Mouse (Mus musculus) liver, embryonic 14.5 days (tissue): ENCODE results near the gene Col9a1. TPM values are rescaled to one million over a fixed set of nuclear protein-coding genes. Genes with fewer than 3 reads are reported as not detected.

Experiments used
- ATAC-seq: fragments of 200-750 bp; cut with Nextera tagmentation; 2 replicates; pipeline ENCODE4 v1.8.0; 2017; ENCODE audit warnings: moderate number of reproducible peaks, mild to moderate bottlenecking, moderate library complexity; ENCODE audit not compliant: insufficient read depth
- DNase-seq, 3 experiments: peaks; one replicate each; pipeline ENCODE4 v3.0.0-alpha.2; 2012 to 2013; ENCODE audit warnings: low read depth in 3 of 3, low spot score in 3 of 3
- H3K27ac ChIP-seq: fragments of 300-500 bp; sonication (generic); 2 replicates; pipeline ENCODE4 v1.5.1; 2014; ENCODE audit warnings: moderate library complexity, mild to moderate bottlenecking, control low read depth, inconsistent platforms
- H3K27me3 ChIP-seq: fragments of 300-500 bp; sonication (generic); 2 replicates; pipeline ENCODE4 v1.6.1; 2014; ENCODE audit warnings: mild to moderate bottlenecking, low read length, moderate library complexity; ENCODE audit not compliant: control insufficient read depth, insufficient read depth
- H3K36me3 ChIP-seq: fragments of 300-500 bp; sonication (generic); replicated peaks from 2 replicates; pipeline ENCODE4 v1.6.1; 2014; ENCODE audit warnings: low read depth; ENCODE audit not compliant: control insufficient read depth, insufficient read depth
- H3K4me1 ChIP-seq, 2 experiments: fragments of 200-500 bp in 1 of 2; fragments of 300-500 bp in 1 of 2; sonication (generic) in 1 of 2; replicated peaks; 2 replicates each; pipeline ENCODE4 v1.6.1; 2012 to 2014; ENCODE audit warnings: antibody characterized with exemption in 1 of 2, inconsistent platforms in 1 of 2, low read length in 1 of 2; ENCODE audit not compliant: control insufficient read depth in 2 of 2, insufficient read depth in 2 of 2
- H3K4me2 ChIP-seq: fragments of 300-500 bp; sonication (generic); 2 replicates; pipeline ENCODE4 v1.6.1; 2014; ENCODE audit warnings: low read depth, mild to moderate bottlenecking, control low read depth, moderate library complexity
- H3K4me3 ChIP-seq, 2 experiments: fragments of 200-500 bp in 1 of 2; fragments of 300-500 bp in 1 of 2; sonication (generic) in 1 of 2; 2 replicates each; pipeline ENCODE4 v1.5.1; 2012 to 2014; ENCODE audit warnings: low read depth in 2 of 2, low read length in 2 of 2, mild to moderate bottlenecking in 2 of 2, control low read depth in 1 of 2, inconsistent platforms in 1 of 2, moderate library complexity in 1 of 2; ENCODE audit not compliant: insufficient read depth in 1 of 2
- H3K9ac ChIP-seq: fragments of 300-500 bp; sonication (generic); replicated peaks from 2 replicates; pipeline ENCODE4 v1.6.1; 2014; ENCODE audit warnings: mild to moderate bottlenecking, control low read depth, moderate library complexity
- H3K9me3 ChIP-seq: fragments of 300-500 bp; sonication (generic); 2 replicates; pipeline ENCODE4 v1.6.1; 2016; ENCODE audit warnings: low read length, mixed read lengths; ENCODE audit not compliant: control insufficient read depth
- CTCF ChIP-seq: IDR thresholded peaks from 2 replicates; pipeline ENCODE4 v1.5.1; 2016; ENCODE audit warnings: antibody characterized with exemption, low read depth, control low read depth
- EP300 ChIP-seq: IDR thresholded peaks from 2 replicates; pipeline ENCODE4 v1.6.1; 2016; ENCODE audit warnings: antibody characterized with exemption, low read depth
- WGBS: fragments of 180-500 bp; shearing (Covaris S2); extraction: QIAGEN DNeasy Blood & Tissue Kit; methylation state at CpG from one replicate; pipeline ENCODE4 v1.1.7; 2014; ENCODE audit not compliant: insufficient replicate concordance; 5-methylcytosine and 5-hydroxymethylcytosine counted together
- polyA plus RNA-seq, 2 experiments: library from polyadenylated mRNA; depleted of rRNA in 1 of 2; stranded (reverse) in 1 of 2; unstranded in 1 of 2; fragments of >200 nt; fragmentation: Nextera tagmentation in 1 of 2; extraction: Ambion mirVana in 1 of 2; gene quantifications; 2 replicates each; pipeline versions ENCODE4 v1.2.1 to v1.2.3; 2012 to 2014

Gene Col9a1
- polyA plus RNA-seq, 2 experiments: 0.04 to 0.13 TPM

DNA sequence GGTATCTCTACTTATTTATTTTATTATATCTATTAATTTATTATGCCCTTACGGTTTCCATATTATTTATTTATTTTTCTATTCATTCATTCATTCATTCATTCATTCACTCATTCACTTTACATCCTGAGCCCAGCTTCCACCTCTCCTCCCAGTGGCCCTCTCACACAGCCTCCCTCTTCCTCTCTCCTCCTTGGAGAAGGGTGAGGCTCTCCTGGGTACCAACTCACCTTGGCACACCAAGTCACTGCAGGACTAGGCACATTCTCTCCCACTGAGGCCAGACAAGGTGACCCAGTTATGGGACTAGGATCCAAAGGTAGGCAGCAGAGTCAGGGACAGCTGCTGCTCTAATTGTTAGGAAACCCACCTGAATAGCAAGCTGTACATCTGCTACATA lies 5.5 kb upstream of the Col9a1 start:
- DNase-seq (no peak), ATAC-seq (no peak)
- no peaks in the 10 kb centered on the region for H3K36me3 ChIP-seq
- H3K4me2 ChIP-seq: no peak overlapping the region
- no peaks in the 10 kb centered on the region for H3K9me3 ChIP-seq
- TF ChIP-seq CTCF (no peak), EP300 (no peak)
- H3K9ac ChIP-seq: no peak overlapping the region
- no peak overlapping the region for H3K27ac ChIP-seq
- H3K4me3 ChIP-seq: no peak overlapping the region
- H3K4me1 ChIP-seq: no peaks in the 10 kb centered on the region
- WGBS: 48% methylated on average over 1 of the region's 1 CpGs
- no peaks in the 10 kb centered on the region for H3K27me3 ChIP-seq

GRCm38 (mm10) chr1:24172656-24173055 lies 4.8 kb upstream of the Col9a1 start:
- Histone ChIP-seq H3K27me3 (no peaks in the 10 kb centered on the region), H3K27ac (no peak overlapping the region), H3K9me3 (no peaks in the 10 kb centered on the region), H3K4me3 (no peak overlapping the region), H3K9ac (no peak overlapping the region), H3K36me3 (no peaks in the 10 kb centered on the region), H3K4me2 (no peak overlapping the region), H3K4me1 (no peaks in the 10 kb centered on the region)
- no peak for TF ChIP-seq EP300
- TF ChIP-seq CTCF: no peak
- ATAC-seq (no peak), DNase-seq (no peak)
- 52% methylated on average over 3 of the region's 3 CpGs for WGBS

GRCm38 (mm10) chr1:24175761-24176160 lies 1.6 kb upstream of the Col9a1 start:
- no peak overlapping the region for H3K27ac ChIP-seq
- no peak for DNase-seq
- H3K4me2 ChIP-seq: no peak overlapping the region
- no peak for TF ChIP-seq EP300
- no peak for TF ChIP-seq CTCF
- 51% methylated on average over 3 of the region's 3 CpGs for WGBS
- no peaks in the 10 kb centered on the region for H3K4me1 ChIP-seq
- H3K9ac ChIP-seq: no peak overlapping the region
- no peak for ATAC-seq
- no peak overlapping the region for H3K4me3 ChIP-seq
- H3K27me3 ChIP-seq: no peaks in the 10 kb centered on the region
- H3K9me3 ChIP-seq: no peaks in the 10 kb centered on the region
- no peaks in the 10 kb centered on the region for H3K36me3 ChIP-seq

GRCm38 (mm10) chr1:24179856-24180255 lies 2.4 kb downstream of the Col9a1 start:
- TF ChIP-seq EP300 (no peak), CTCF (no peak)
- H3K4me2 ChIP-seq: no peak overlapping the region
- WGBS: 67% methylated on average over 2 of the region's 2 CpGs
- no peak overlapping the region for H3K27ac ChIP-seq
- H3K9me3 ChIP-seq: no peaks in the 10 kb centered on the region
- H3K4me1 ChIP-seq: no peaks in the 10 kb centered on the region
- H3K27me3 ChIP-seq: no peaks in the 10 kb centered on the region
- H3K4me3 ChIP-seq: no peak overlapping the region
- H3K36me3 ChIP-seq: no peaks in the 10 kb centered on the region
- ATAC-seq: no peak
- no peak overlapping the region for H3K9ac ChIP-seq
- DNase-seq: no peak

DNA sequence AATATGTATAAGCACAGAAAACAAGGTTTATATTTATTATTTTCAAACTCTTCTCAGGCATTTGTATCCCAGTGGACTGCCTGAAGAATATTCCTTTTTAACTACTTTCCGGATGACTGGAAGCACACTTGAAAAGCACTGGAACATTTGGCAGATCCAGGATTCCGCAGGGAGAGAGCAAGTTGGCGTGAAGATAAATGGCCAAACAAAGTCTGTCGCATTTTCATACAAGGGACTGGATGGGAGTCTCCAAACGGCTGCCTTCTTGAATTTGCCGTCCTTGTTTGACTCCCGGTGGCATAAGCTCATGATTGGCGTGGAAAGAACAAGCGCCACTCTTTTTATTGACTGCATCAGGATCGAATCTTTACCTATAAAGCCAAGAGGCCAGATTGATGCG lies 7.6 kb downstream of the Col9a1 start:
- H3K36me3 ChIP-seq: no peaks in the 10 kb centered on the region
- no peak overlapping the region for H3K4me3 ChIP-seq
- no peak overlapping the region for H3K27ac ChIP-seq
- TF ChIP-seq EP300: no peak
- no peak overlapping the region for H3K4me2 ChIP-seq
- H3K4me1 ChIP-seq: no peaks in the 10 kb centered on the region
- WGBS: 65% methylated on average over 11 of the region's 11 CpGs
- no peaks in the 10 kb centered on the region for H3K27me3 ChIP-seq
- H3K9ac ChIP-seq: no peak overlapping the region
- DNase-seq (no peak), ATAC-seq (no peak)
- H3K9me3 ChIP-seq: no peaks in the 10 kb centered on the region

DNA sequence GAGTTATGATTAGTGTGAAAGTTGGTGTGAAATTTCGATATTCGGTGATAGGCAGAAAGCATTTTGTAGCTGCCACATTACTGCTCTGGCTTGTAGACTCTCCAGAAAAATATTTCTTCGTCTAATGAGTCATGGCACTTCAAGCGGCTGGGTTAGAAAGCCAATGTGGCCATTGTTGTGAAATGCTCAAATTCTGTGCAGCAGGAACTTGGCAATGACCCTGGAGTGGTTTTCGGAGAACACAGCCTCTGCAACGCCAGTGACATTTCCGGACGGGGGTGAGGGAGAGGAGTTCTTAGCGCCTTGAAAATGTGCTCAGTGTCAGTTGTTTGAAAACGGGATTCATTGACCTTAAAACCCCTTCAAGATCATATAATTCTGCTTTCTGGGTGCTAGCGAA lies 9.6 kb downstream of the Col9a1 start:
- TF ChIP-seq CTCF (no peak), EP300 (no peak)
- Histone ChIP-seq H3K36me3 (no peaks in the 10 kb centered on the region), H3K9me3 (no peaks in the 10 kb centered on the region), H3K4me3 (no peak overlapping the region), H3K27me3 (no peaks in the 10 kb centered on the region), H3K4me1 (no peaks in the 10 kb centered on the region), H3K27ac (no peak overlapping the region), H3K9ac (no peak overlapping the region), H3K4me2 (no peak overlapping the region)
- no peak for DNase-seq
- WGBS: 55% methylated on average over 11 of the region's 11 CpGs
- ATAC-seq: no peak
